Mouse (Mus musculus) testis, adult 2 months (tissue): ENCODE measurements at regions not wholly inside any gene's neighbourhood (a gene's known extent, or its start where the extent isn't known, plus 50 kb on each side); places are given as distances from the start of the nearest gene placed in this dataset.

Experiments used
- CTCF ChIP-seq: fragments of 200-500 bp; IDR thresholded peaks from 2 replicates; pipeline ENCODE4 v1.5.1; 2012; ENCODE audit warnings: low read depth, mild to moderate bottlenecking, inconsistent platforms, low read length, moderate library complexity; ENCODE audit not compliant: control insufficient read depth, insufficient read depth, insufficient replicate concordance
- POLR2A ChIP-seq: fragments of 200-500 bp; IDR thresholded peaks from 2 replicates; pipeline ENCODE4 v1.6.1; 2012; ENCODE audit warnings: low read depth, mild to moderate bottlenecking, inconsistent platforms, low read length, moderate library complexity; ENCODE audit not compliant: control insufficient read depth

- TF ChIP-seq POLR2A (no peak), CTCF (no peak)
These were observed 279.1 kb upstream of the Pfn2 start for GRCm38 (mm10) chr3:58126996-58127395.
